Mouse (Mus musculus) intestine, postnatal 0 days (tissue): Measurements from ENCODE around the gene Thrap3. TPM values are rescaled to one million over a fixed set of nuclear protein-coding genes. Genes with fewer than 3 reads are reported as not detected.

Experiments used
- ATAC-seq: fragments of 200-750 bp; cut with Nextera tagmentation; 2 replicates; pipeline ENCODE4 v1.8.0; 2017; ENCODE audit warnings: mild to moderate bottlenecking, moderate TSS enrichment, moderate library complexity
- H3K27ac ChIP-seq: fragments of 300-500 bp; sonication (generic); 2 replicates; pipeline ENCODE4 v1.5.1; 2014; ENCODE audit warnings: mild to moderate bottlenecking, low read depth, low read length, moderate library complexity
- H3K27me3 ChIP-seq: fragments of 300-500 bp; sonication (generic); replicated peaks from 2 replicates; pipeline ENCODE4 v1.6.1; 2014; ENCODE audit warnings: low read length, mixed read lengths; ENCODE audit not compliant: control insufficient read depth, insufficient read depth
- H3K36me3 ChIP-seq: fragments of 300-500 bp; sonication (generic); 2 replicates; pipeline ENCODE4 v1.6.1; 2014; ENCODE audit warnings: mild to moderate bottlenecking, moderate library complexity; ENCODE audit not compliant: control insufficient read depth, insufficient read depth
- H3K4me1 ChIP-seq: fragments of 300-500 bp; sonication (generic); replicated peaks from 2 replicates; pipeline ENCODE4 v1.6.1; 2014; ENCODE audit warnings: antibody characterized with exemption, low read length, mixed read lengths; ENCODE audit not compliant: control insufficient read depth, insufficient read depth
- H3K4me2 ChIP-seq: fragments of 300-500 bp; sonication (generic); replicated peaks from 2 replicates; pipeline ENCODE4 v1.6.1; 2014; ENCODE audit warnings: low read depth, mild to moderate bottlenecking, moderate library complexity
- H3K4me3 ChIP-seq: fragments of 300-500 bp; sonication (generic); 2 replicates; pipeline ENCODE4 v1.5.1; 2014; ENCODE audit warnings: low read depth, low read length
- H3K9ac ChIP-seq: fragments of 300-500 bp; sonication (generic); 2 replicates; pipeline ENCODE4 v1.6.1; 2014; ENCODE audit warnings: mild to moderate bottlenecking, low read depth, low read length
- H3K9me3 ChIP-seq: fragments of 300-500 bp; sonication (generic); 2 replicates; pipeline ENCODE4 v1.6.1; 2016; ENCODE audit warnings: mixed run types; ENCODE audit not compliant: control insufficient read depth
- CTCF ChIP-seq: sonication (generic); IDR thresholded peaks from 2 replicates; pipeline ENCODE4 v1.5.1; 2016; ENCODE audit warnings: low read depth, mild to moderate bottlenecking, control low read depth, antibody characterized with exemption, moderate library complexity
- WGBS: fragments of 180-500 bp; shearing (Covaris S2); extraction: QIAGEN DNeasy Blood & Tissue Kit; methylation state at CpG from one replicate; pipeline ENCODE4 v1.1.7; 2014; 5-methylcytosine and 5-hydroxymethylcytosine counted together
- polyA plus RNA-seq: library from polyadenylated mRNA; unstranded; fragments of >200 nt; fragmentation: Nextera tagmentation; extraction: Ambion mirVana; gene quantifications from 2 replicates; pipeline ENCODE4 v1.2.1, GENCODE M21; 2015

Thrap3 gene
- 56.7 and 67.5 TPM in 2 replicates for polyA plus RNA-seq

GRCm38 (mm10) chr4:126202303-126203181 is at the start of gene Thrap3:
Thrap3 (minus strand) TSS chr4:126202760.
- H3K27ac ChIP-seq, result peak within 1 kb of the TSS; percentile 98
- peak; percentile 98 for ATAC-seq
- H3K9me3 ChIP-seq, result no peaks in the 10 kb centered on the region
- H3K4me3 ChIP-seq, result peak within 1 kb of the TSS; percentile 81
- H3K9ac ChIP-seq, result peak within 1 kb of the TSS; percentile 85
- TF ChIP-seq CTCF, result peak; percentile 11; the same call in 1 of the 2 replicates
- under 1% methylated on average over 68 of the region's 75 CpGs for WGBS
- peaks cover 7% of the 10 kb centered on the region for H3K4me1 ChIP-seq
- no peaks in the 10 kb centered on the region for H3K27me3 ChIP-seq
- H3K4me2 ChIP-seq, result peak within 1 kb of the TSS; percentile 71
- peaks cover 3% of the 10 kb centered on the region; the same call in 1 of the 2 replicates for H3K36me3 ChIP-seq

- no peak for ATAC-seq
- no peak overlapping the region for H3K9ac ChIP-seq
- TF ChIP-seq CTCF, result peak; percentile 20; the same call in 1 of the 2 replicates
- WGBS, result 67% methylated on average over 11 of the region's 11 CpGs
- H3K4me1 ChIP-seq, result no peaks in the 10 kb centered on the region
- H3K9me3 ChIP-seq, result no peaks in the 10 kb centered on the region
- H3K27ac ChIP-seq, result peak overlapping the region; percentile 46; the same call in 1 of the 2 replicates
- H3K4me3 ChIP-seq, result no peak overlapping the region
- no peak overlapping the region; the same call in 1 of the 2 replicates for H3K4me2 ChIP-seq
- H3K27me3 ChIP-seq, result no peaks in the 10 kb centered on the region
- H3K36me3 ChIP-seq, result no peaks in the 10 kb centered on the region; the same call in 1 of the 2 replicates
Measured at GRCm38 (mm10) chr4:126251655-126252254, 49.2 kb upstream of the Thrap3 start.

GRCm38 (mm10) chr4:126250659-126251058 is 48.1 kb upstream of the Thrap3 start:
- no peak for ATAC-seq
- Histone ChIP-seq H3K36me3 (no peaks in the 10 kb centered on the region; the same call in 1 of the 2 replicates), H3K9ac (no peak overlapping the region), H3K9me3 (no peaks in the 10 kb centered on the region), H3K27me3 (no peaks in the 10 kb centered on the region), H3K4me1 (no peaks in the 10 kb centered on the region), H3K4me2 (no peak overlapping the region), H3K27ac (no peak overlapping the region), H3K4me3 (no peak overlapping the region)
- TF ChIP-seq CTCF, result peak; percentile 17; the same call in 1 of the 2 replicates
- WGBS, result 45% methylated on average over 4 of the region's 4 CpGs

GRCm38 (mm10) chr4:126248261-126248868 is 45.8 kb upstream of the Thrap3 start:
- no peak for ATAC-seq
- no peaks in the 10 kb centered on the region for H3K4me1 ChIP-seq
- TF ChIP-seq CTCF, result no peak
- no peak overlapping the region for H3K27ac ChIP-seq
- 47% methylated on average over 11 of the region's 11 CpGs for WGBS
- H3K27me3 ChIP-seq, result no peaks in the 10 kb centered on the region
- H3K4me3 ChIP-seq, result no peak overlapping the region
- no peaks in the 10 kb centered on the region; the same call in 1 of the 2 replicates for H3K36me3 ChIP-seq
- H3K9me3 ChIP-seq, result no peaks in the 10 kb centered on the region
- H3K4me2 ChIP-seq, result no peak overlapping the region
- no peak overlapping the region for H3K9ac ChIP-seq

GRCm38 (mm10) chr4:126246202-126246889 is 43.8 kb upstream of the Thrap3 start:
- Histone ChIP-seq H3K36me3 (peaks cover 8% of the 10 kb centered on the region), H3K4me2 (no peak overlapping the region), H3K4me3 (no peak overlapping the region), H3K27me3 (no peaks in the 10 kb centered on the region), H3K9me3 (no peaks in the 10 kb centered on the region), H3K4me1 (no peaks in the 10 kb centered on the region), H3K27ac (no peak overlapping the region), H3K9ac (no peak overlapping the region)
- no peak for ATAC-seq
- TF ChIP-seq CTCF, result no peak
- 84% methylated on average over 13 of the region's 13 CpGs for WGBS
